Mouse (Mus musculus) stomach, embryonic 14.5 days (tissue): Measurements from ENCODE around the gene Slc38a9. TPM values are rescaled to one million over a fixed set of nuclear protein-coding genes. Genes with fewer than 3 reads are reported as not detected.

ENCODE experiments used
- ATAC-seq: fragments of 200-750 bp; cut with Nextera tagmentation; 2 replicates; pipeline ENCODE4 v1.8.0; 2017; ENCODE audit warnings: low read depth, moderate TSS enrichment; ENCODE audit not compliant: insufficient number of reproducible peaks, insufficient read depth, low FRiP score
- H3K27ac ChIP-seq: fragments of 300-500 bp; sonication (generic); 2 replicates; pipeline ENCODE4 v1.5.1; 2014; ENCODE audit warnings: mild to moderate bottlenecking, low read length, moderate library complexity, mixed read lengths
- H3K27me3 ChIP-seq: fragments of 300-500 bp; sonication (generic); 2 replicates; pipeline ENCODE4 v1.6.1; 2014; ENCODE audit warnings: low read length, control low read depth, mixed read lengths; ENCODE audit not compliant: control insufficient read depth, insufficient read depth
- H3K36me3 ChIP-seq: fragments of 300-500 bp; sonication (generic); 2 replicates; pipeline ENCODE4 v1.6.1; 2014; ENCODE audit warnings: mild to moderate bottlenecking, control low read depth, low read length, moderate library complexity, mixed read lengths; ENCODE audit not compliant: control insufficient read depth, insufficient read depth
- H3K4me1 ChIP-seq: fragments of 300-500 bp; sonication (generic); 2 replicates; pipeline ENCODE4 v1.6.1; 2014; ENCODE audit warnings: low read length, control low read depth, mixed read lengths; ENCODE audit not compliant: control insufficient read depth, insufficient read depth
- H3K4me2 ChIP-seq: fragments of 300-500 bp; sonication (generic); replicated peaks from 2 replicates; pipeline ENCODE4 v1.6.1; 2014; ENCODE audit warnings: low read depth, low read length, control low read depth
- H3K4me3 ChIP-seq: fragments of 300-500 bp; sonication (generic); 2 replicates; pipeline ENCODE4 v1.5.1; 2014; ENCODE audit warnings: low read depth, low read length, control low read depth
- H3K9ac ChIP-seq: fragments of 300-500 bp; sonication (generic); replicated peaks from 2 replicates; pipeline ENCODE4 v1.6.1; 2014; ENCODE audit warnings: low read depth, mild to moderate bottlenecking, control low read depth, low read length, moderate library complexity, mixed read lengths
- H3K9me3 ChIP-seq: fragments of 300-500 bp; sonication (generic); 2 replicates; pipeline ENCODE4 v1.6.1; 2016; ENCODE audit warnings: low read depth, low read length, control low read depth; ENCODE audit not compliant: control insufficient read depth
- WGBS: fragments of 180-500 bp; shearing (Covaris S2); extraction: QIAGEN DNeasy Blood & Tissue Kit; methylation state at CpG from one replicate; pipeline ENCODE4 v1.1.7; 2014; 5-methylcytosine and 5-hydroxymethylcytosine counted together
- polyA plus RNA-seq: library from polyadenylated mRNA; unstranded; fragments of >200 nt; fragmentation: Nextera tagmentation; extraction: Ambion mirVana; gene quantifications from 2 replicates; pipeline ENCODE4 v1.2.1, GENCODE M21; 2014

The Slc38a9 gene
- polyA plus RNA-seq, 1 experiment from 2014 or later = 18.1 TPM

DNA sequence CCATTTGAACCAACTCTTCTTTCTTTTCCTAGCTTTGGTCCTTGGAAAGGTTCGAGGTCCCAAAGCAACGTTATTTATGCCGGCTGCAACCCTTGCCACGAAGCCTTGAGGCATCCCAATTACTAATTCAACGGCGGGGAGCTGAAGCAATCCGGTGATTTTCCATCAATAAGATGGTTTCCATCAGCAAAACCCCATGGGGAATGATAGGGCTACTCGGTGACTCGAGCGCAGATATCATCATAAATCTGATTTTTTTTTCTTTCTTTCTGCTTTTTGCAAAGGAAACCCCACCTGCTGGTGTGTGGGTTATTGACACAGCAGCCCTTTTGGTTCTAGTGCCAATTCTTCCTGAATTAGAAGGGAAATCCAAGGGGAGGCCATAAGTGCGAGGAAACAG lies 111.7 kb downstream of the Slc38a9 start:
- Histone ChIP-seq H3K27me3 (no peaks in the 10 kb centered on the region), H3K4me1 (peaks cover 11% of the 10 kb centered on the region; the same call in 1 of the 2 replicates), H3K36me3 (no peaks in the 10 kb centered on the region), H3K9ac (no peak overlapping the region), H3K9me3 (peaks cover 6% of the 10 kb centered on the region), H3K4me3 (no peak overlapping the region), H3K27ac (no peak overlapping the region), H3K4me2 (no peak overlapping the region)
- no peak for ATAC-seq
- WGBS = 70% methylated on average over 11 of the region's 11 CpGs

DNA sequence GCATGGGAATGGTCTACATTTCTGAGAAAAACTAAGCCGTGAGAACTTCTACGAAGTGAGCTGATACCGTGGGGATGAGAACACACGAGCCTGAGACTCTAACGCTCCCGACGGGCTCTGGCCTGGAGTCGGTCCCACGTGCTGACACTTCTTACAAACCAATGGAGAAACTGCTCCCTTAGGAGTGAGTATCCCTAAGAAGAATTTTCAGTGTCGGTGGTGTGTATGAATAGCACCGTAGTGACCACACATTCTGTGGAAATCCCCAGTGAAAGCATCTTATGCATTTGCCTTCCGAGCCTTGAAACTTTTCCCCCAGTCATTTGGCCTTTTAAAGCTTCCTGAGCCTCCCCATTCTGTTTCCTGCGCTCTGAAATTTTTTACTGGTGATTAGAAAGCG lies 112.3 kb downstream of the Slc38a9 start:
- no peak for ATAC-seq
- Histone ChIP-seq H3K27me3 (no peaks in the 10 kb centered on the region), H3K9me3 (peaks cover under 1% of the 10 kb centered on the region; the same call in 1 of the 2 replicates), H3K9ac (no peak overlapping the region), H3K27ac (no peak overlapping the region), H3K4me3 (no peak overlapping the region), H3K4me1 (peaks cover 11% of the 10 kb centered on the region; the same call in 1 of the 2 replicates), H3K4me2 (no peak overlapping the region), H3K36me3 (no peaks in the 10 kb centered on the region)
- 78% methylated on average over 14 of the region's 14 CpGs for WGBS

GRCm38 (mm10) chr13:112773991-112774675 lies 113.6 kb downstream of the Slc38a9 start:
- H3K9me3 ChIP-seq = no peaks in the 10 kb centered on the region
- no peak overlapping the region for H3K4me3 ChIP-seq
- peaks cover 11% of the 10 kb centered on the region; the same call in 1 of the 2 replicates for H3K4me1 ChIP-seq
- no peak overlapping the region for H3K27ac ChIP-seq
- H3K4me2 ChIP-seq = no peak overlapping the region
- no peak overlapping the region for H3K9ac ChIP-seq
- no peaks in the 10 kb centered on the region for H3K27me3 ChIP-seq
- H3K36me3 ChIP-seq = no peaks in the 10 kb centered on the region
- WGBS = 93% methylated on average over 3 of the region's 3 CpGs
- ATAC-seq = no peak

- H3K4me1 ChIP-seq = 0 out of 2 replicates have a peak, but pooled peaks cover 6% of the 10 kb centered on the region
- no peaks in the 10 kb centered on the region for H3K9me3 ChIP-seq
- WGBS = 87% methylated on average over 10 of the region's 10 CpGs
- no peak overlapping the region for H3K27ac ChIP-seq
- no peak overlapping the region for H3K4me3 ChIP-seq
- no peak overlapping the region for H3K9ac ChIP-seq
- ATAC-seq = no peak
- no peak overlapping the region for H3K4me2 ChIP-seq
- no peaks in the 10 kb centered on the region for H3K27me3 ChIP-seq
- H3K36me3 ChIP-seq = no peaks in the 10 kb centered on the region
Measured at GRCm38 (mm10) chr13:112775856-112776255, 115.3 kb downstream of the Slc38a9 start.

DNA sequence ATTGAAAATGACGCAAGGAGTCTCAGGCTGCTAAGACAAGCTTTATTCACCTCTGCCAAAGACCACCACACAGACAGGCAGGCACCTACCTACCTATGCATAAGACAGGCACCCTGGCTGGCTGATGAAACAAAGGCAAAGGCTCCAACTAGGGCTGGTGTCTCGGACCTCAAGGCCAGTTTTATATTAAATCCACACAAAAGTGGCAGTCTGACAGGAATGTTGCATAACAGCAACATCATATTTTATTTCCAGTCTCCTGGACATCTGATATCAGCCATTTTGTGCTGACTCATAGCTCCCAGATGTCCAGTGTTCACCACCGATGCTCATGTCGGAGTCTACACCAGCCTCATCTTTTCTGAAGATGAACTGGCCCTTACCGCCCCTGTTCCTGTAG lies 117.9 kb downstream of the Slc38a9 start:
- Histone ChIP-seq H3K9ac (no peak overlapping the region), H3K4me3 (no peak overlapping the region), H3K36me3 (no peaks in the 10 kb centered on the region), H3K4me1 (no peaks in the 10 kb centered on the region), H3K4me2 (no peak overlapping the region), H3K27me3 (no peaks in the 10 kb centered on the region), H3K27ac (no peak overlapping the region), H3K9me3 (no peaks in the 10 kb centered on the region)
- WGBS = 92% methylated on average over 5 of the region's 5 CpGs
- ATAC-seq = no peak

- H3K9ac ChIP-seq = no peak overlapping the region
- 0 out of 2 replicates have a peak, but pooled peaks cover 2% of the 10 kb centered on the region for H3K4me1 ChIP-seq
- peak; percentile 42; the same call in 1 of the 2 replicates for ATAC-seq
- H3K4me2 ChIP-seq = no peak overlapping the region
- 65% methylated on average over 7 of the region's 7 CpGs for WGBS
- H3K36me3 ChIP-seq = no peaks in the 10 kb centered on the region
- H3K27me3 ChIP-seq = no peaks in the 10 kb centered on the region
- no peak overlapping the region for H3K27ac ChIP-seq
- no peak overlapping the region for H3K4me3 ChIP-seq
- H3K9me3 ChIP-seq = no peaks in the 10 kb centered on the region
Measured at GRCm38 (mm10) chr13:112785305-112785704, 124.8 kb downstream of the Slc38a9 start.

DNA sequence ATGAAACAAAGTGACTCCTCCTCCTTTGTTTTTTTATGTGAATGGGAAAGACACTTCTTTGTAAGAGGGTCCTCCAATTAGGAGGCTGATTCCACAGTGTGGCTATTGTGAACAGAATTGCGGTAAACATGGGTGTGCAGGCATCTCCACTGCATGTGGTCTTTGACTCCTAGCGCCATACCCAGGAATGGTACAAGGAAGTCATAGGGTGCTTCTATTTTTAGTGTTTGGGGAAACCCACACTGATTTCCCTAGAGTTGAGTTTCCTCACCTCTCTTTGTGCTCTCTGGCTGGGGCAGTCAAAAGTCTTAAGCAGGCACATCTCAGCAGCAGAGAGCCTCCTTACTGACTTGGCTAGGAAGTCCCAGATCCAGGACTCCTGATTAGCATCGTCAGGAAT lies 125.6 kb downstream of the Slc38a9 start:
- Histone ChIP-seq H3K9me3 (no peaks in the 10 kb centered on the region), H3K27me3 (no peaks in the 10 kb centered on the region), H3K27ac (no peak overlapping the region), H3K4me1 (0 out of 2 replicates have a peak, but pooled peaks cover 2% of the 10 kb centered on the region), H3K4me3 (no peak overlapping the region), H3K9ac (no peak overlapping the region), H3K4me2 (no peak overlapping the region), H3K36me3 (no peaks in the 10 kb centered on the region)
- whole genome bisulfite sequencing = 83% methylated on average over 3 of the region's 3 CpGs
- no peak for ATAC-seq

DNA sequence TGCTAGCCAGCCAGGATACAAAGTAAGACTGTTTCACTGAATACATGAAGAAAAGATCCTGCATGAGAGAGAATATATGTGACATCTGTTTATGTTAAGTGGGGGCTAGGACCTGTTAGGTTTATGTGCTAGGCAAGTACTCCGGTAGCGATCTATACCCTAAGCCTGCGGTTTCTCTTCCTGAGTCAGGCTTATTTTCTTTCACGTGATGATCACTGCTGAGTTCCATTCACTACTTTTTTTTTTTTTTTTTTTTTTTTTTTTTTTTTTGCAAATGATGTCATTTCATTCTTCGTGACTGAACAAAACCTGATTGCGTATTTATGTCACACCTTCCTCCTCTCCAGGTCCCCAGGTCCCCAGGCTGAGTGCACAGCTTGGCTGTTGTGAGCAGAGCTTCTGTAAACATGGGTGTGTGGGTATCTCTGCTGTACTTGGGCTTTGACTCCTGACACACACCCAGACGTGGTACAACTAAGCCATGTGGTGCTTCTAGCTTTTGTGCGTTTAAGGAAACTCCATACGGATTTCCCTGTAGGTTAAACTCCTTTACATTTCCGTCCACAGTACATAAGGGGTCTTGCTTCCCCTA lies 126.5 kb downstream of the Slc38a9 start:
- Histone ChIP-seq H3K9ac (no peak overlapping the region), H3K4me3 (no peak overlapping the region), H3K4me2 (no peak overlapping the region), H3K27me3 (no peaks in the 10 kb centered on the region), H3K27ac (no peak overlapping the region), H3K4me1 (0 out of 2 replicates have a peak, but pooled peaks cover 2% of the 10 kb centered on the region), H3K36me3 (no peaks in the 10 kb centered on the region), H3K9me3 (no peaks in the 10 kb centered on the region)
- WGBS = 53% methylated on average over 10 of the region's 10 CpGs
- ATAC-seq = no peak
